Mouse (Mus musculus): ENCODE measurements at regions not wholly inside any gene's neighbourhood (a gene's known extent, or its start where the extent isn't known, plus 50 kb on each side); places are given as distances from the start of the nearest gene placed in this dataset.
"Not testable (repeated sequence)": the region's sequence is repeated elsewhere in the genome, so short reads cannot be mapped to it uniquely, and the experiment has no call there.

DNA sequence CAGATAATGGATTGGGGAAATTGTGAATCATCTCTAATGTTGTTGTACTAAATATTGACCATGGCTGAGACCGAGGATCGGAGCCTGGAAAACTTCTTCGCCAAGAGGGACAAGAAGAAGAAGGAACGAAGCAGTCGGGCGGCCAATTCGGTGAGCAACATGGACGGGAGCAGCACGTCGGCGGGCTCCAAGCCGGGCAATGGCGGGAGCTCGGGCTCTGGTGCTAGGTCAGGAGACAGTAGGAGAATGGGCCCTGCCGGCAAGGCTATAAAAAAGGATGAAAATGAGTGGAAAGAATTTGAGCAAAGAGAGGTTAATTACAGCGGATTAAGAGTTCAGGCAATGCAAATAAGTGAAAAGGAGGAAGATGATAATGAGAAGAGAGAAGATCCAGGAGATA, 55.0 kb upstream of the Zfp990 start:
- not testable (repeated sequence) for DNase-seq

DNA sequence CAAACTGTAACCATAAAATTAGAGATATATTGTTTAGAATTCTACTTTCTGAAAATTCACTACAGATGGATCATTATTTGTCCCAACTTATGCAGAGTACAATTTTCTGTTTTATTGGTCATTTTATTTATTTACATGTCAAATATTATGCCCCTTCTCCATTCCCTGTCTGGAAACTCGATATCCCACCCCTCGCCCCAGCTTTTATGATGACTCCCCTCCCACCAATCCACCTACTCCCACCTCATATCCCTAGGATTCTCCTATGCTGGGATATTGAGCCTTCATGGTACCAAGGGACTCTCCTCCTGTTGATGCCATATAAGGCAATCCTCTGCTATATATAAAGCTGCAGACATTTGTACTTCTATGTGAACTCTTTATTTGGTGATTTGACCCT, 62.0 kb upstream of the Zfp990 start:
- DNase-seq, result no peak

DNA sequence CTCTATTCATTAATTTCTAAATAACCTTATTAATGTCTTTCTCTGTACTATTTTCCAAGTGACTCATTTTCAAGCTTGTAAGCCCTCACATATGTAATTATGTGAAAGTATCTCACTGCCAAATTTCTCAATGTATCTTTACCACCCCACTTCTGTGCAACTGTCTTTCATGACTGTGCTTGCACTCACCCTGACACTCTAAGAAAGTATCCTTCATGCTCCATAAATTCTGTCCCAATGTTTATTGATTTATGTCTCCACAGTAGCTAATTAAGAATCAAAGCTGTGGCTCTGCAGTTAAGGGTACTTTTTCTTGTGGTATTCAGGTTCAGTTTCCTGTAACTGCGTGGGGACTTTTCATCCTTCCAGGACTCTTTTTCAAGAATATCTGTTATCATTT, 73.8 kb upstream of the Zfp990 start:
- not testable (repeated sequence) for DNase-seq

DNA sequence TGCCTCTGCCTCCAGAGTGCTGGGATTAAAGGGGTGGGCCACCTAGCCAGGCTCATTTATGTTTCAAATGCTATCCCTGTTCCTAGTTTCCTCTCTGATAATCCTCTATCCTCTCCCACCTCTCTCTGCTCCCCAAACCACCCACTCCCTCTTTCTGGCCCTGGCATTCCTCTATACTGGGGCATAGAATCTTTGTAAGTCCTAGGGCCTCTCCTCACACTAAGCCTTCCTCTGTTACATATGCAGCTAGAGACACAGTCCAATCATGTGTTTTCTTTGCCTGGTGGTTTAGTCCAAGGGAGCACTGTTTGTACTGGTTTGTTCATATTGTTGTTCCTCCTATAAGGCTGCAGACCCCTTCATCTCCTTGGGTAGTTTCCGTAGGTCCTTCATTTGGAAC, 76.0 kb upstream of the Zfp990 start:
- DNase-seq, result no peak

DNA sequence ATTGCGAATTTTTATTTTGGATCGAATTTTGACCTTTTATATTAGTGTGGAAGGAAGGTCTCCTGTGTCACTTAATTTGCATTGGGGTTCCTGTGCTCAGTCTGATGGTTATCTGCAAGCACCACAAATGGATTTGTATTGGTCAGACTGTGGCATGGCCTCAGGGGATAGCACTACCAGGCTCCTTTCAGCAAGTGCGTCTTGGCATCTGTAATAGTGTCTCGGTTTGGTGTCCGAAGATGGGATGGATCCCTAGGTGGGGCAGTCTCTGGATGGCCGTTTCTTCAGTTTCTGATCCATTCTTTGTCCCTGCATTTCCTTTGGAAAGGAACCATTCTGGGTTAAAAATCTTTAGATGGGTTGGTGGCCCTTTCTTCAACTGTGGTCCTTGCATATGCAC, 76.5 kb upstream of the Zfp990 start:
- peak; percentile 2 to 4 for DNase-seq

DNA sequence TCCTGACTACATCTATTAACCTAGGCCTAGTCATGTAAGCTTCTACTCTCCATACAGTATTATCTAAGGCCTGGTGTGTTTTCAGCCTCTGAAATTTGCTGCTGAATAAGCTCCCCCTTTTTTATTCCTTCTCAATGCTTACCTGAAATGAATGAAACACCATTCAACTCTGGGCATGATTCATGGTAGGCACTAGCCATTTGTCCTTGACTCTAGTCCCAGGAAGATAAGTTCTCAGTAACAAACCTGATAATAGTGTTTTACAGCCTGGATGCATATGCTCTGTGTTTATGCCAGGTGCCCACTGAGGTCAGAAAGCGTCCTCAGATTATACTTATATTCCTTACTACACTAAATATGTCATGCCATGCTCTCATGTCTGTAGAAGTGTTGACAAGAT, 77.3 kb upstream of the Zfp990 start:
- not testable (repeated sequence) for DNase-seq

DNA sequence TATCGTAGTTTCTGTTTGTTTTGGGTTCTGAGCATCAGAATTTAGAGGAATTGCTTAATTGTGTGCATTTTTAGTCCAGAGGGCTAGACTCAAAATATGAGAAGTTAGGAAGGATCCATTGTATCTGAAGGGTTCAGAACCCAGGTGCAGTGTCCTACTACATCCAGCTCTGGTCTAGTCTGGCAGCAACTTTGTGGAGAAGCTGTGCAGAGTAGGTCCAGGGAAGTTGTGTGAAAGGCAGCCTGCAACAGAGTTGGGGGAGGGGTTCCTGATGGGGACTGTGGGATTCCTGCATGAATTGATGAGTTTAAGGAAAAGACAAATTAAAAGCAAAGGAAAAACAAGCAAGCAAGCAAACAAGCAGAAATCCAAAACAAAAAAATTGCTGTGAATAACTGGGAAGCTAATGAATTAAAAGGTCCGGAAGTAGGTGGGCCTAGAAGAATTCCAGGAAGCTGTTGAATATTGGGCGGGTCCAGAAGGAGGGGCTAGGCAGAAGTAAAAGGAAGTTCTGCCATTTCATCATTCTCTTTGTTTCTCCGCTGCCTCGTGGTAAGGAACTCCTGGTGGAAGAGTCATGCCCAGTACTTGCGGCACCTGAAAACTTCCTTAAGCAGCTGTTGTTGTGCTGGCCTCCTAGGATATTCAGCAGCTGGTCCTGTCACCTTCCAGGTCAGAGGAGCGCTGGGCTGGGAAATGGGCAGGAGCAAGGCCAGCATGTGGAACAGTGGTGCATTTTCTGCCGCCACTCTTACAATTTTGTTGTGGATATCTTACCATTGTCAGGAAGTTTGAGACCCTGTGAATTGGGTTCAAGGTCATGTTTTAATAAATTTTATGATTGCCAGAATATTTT, 78.4 kb upstream of the Zfp990 start:
- no peak for DNase-seq

DNA sequence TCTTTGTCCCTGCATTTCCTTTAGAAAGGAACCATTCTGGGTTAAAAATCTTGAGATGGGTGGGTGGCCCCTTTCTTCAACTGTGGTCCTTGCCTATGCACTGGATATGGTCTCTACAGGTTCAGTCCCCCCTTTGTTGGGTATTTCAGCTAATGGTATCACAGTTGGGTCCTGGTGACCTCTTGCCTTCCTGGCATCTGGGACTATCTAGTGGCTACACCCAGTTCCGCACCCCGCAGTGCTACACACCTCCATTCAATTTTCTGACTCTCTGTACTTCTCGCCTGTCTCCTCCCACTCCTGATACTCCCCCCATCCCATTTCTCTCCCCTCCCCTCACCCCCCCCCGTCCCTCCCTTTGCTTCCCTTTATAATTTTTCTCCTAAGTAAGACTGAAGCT, 92.7 kb upstream of the Zfp990 start:
- DNase-seq, result not testable (repeated sequence)

DNA sequence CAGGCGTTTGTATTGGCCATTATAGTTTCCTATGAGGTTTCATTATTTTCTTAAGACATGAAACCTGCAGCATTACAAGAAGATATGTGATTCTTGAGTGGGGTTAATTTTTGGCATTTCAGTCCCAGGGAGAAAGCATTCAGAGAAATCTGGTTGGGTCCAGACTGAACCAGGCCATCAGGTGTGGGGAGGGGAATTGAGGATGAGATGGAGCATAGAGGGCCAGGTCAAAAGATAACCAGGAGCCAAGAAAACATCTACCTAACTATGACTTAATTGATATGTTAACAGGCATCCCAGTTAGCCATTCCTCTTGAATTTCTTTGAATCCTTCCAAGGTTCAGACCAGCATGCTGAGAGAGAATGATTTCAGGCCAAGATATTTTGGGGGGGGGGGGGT, 96.2 kb upstream of the Tnfrsf8 start:
- DNase-seq, result no peak

DNA sequence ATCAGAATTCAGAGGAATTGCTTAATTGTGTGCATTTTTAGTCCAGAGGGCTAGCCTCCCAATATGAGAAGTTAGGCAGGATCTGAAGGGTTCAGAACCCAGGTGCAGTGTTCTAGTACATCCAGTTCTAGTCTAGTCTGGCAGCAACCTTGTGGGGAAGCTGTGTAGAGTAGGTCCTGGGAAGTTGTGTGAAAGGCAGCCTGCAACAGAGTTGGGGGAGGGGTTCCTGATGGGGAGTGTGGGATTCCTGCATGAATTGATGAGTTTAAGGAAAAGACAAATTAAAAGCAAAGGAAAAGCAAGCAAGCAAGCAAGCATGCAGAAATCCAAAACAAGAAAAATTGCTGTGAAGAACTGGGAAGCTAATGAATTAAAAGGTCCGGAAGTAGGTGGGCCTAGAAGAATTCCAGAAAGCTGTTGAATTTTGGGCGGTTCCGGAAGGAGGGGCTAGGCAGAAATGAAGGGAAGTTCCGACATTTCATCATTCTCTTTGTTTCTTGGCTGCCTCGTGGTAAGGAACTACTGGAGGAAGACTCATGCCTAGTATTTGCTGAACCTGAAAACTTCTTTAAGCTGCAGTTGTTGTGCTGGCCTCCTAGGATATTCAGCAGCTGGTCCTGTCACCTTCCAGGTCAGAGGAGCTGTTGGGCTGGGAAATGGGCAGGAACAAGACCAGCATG, 95.0 kb upstream of the Tnfrsf8 start:
- DNase-seq, result no peak

DNA sequence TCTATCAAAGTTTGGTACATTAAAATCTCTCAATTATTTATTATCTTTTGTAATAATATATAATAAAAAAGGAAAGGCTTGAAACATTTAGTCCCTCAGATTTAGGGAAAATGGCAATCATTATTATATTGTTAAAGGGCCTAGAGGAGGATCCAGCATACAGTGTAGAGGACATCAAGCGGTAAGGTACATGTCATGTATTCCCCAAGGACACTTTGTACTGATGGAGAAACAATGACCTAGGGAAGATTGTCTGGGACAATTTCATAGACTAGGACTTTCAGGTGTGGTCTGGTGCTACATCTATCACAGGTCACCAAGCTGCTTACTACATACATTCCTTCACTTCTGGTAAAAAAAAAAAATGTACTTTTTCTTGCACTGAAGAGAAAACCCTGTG, 91.1 kb upstream of the Tnfrsf8 start:
- DNase-seq, result not testable (repeated sequence)

DNA sequence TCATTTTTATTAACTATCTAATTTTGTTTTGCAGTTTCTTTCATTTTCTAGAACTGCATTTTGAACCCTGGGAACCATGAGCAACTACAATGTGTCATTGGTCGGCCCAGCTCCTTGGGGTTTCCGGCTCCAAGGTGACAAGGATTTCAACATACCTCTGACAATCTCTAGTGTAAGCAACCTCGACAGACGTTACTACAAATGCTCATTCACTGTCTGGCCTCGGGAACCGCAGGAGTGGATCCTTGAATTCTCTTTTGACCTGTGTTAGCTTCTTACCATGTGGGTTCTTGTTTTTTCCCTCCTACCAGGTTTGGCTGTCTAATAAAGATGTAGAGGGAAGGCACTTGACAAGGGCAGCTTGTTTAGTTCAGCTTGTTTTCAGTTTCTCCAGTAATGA, 89.3 kb upstream of the Tnfrsf8 start:
- DNase-seq, result not testable (repeated sequence)

DNA sequence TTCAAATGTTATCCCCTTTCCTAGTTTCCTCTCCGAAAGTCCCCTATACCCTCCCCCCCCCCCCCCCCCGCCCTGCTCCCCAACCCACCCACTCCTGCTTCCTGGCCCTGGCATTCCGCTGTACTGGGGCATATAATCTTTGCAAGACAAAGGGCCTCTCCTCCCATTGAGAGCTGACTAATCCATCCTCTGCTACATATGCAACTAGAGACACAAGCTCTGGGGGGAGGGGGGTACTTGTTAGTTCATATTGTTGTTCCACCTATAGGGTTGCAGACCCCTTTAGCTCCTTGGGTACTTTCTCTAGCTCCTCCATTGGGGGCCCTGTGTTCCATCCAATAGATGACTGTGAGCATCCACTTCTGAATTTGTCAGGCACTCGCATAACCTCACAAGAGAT, 63.9 kb upstream of the Tnfrsf8 start:
- DNase-seq, result not testable (repeated sequence)

DNA sequence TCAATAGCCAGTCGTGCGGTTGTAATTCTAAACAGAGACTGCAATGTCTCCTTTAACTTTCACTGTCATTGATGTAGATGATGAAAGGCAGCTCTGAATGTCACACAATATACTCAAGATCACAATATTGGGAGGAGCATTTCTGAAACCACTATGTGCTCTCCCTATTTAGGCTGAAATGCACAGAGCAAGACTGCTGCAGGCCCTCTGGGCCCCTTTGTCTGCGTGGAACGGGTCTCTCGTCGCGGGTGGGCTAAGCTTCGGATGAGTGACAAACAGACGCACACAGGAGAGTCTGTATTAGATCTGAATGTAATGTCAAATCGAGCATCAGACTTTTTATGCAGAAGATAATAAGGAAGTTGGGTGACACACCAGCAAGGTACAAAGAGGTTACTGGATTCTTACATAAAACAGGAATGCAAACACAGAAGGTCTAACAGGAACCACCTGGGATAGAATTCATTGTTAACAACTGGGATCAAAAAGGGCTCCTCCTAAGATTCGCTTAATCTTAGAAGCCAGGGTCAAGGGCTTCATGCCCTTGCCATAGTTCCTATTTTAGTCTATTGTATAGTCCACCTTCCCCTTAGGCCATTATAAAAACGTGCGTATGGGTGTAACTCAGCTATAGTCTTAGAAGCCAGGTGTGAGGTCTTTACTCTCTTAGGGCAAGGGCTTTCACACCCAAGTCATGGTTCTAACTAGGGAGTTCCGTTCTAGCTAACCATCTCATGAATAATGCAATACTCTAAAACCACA, 62.5 kb upstream of the Tnfrsf8 start:
- DNase-seq, result not testable (repeated sequence)

DNA sequence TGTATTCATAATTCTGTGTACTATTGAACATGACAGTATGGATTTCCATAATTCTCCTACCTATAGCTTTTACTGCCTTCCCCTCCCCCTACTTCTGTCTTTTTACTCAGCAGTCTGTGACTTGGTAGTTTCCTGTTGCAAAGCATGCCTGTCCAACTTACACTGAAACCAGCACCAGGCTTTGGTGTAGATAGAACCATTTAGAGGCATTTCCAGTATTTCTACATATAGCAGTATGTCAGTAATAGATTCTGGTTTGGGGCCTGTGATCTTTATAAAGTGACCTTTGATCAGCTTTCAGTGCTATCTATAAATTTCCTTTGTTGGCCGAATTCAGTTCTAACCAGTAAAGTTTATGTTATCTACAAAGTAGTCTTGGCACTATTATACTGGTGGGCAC, 54.8 kb upstream of the Tnfrsf8 start:
- no peak for DNase-seq

DNA sequence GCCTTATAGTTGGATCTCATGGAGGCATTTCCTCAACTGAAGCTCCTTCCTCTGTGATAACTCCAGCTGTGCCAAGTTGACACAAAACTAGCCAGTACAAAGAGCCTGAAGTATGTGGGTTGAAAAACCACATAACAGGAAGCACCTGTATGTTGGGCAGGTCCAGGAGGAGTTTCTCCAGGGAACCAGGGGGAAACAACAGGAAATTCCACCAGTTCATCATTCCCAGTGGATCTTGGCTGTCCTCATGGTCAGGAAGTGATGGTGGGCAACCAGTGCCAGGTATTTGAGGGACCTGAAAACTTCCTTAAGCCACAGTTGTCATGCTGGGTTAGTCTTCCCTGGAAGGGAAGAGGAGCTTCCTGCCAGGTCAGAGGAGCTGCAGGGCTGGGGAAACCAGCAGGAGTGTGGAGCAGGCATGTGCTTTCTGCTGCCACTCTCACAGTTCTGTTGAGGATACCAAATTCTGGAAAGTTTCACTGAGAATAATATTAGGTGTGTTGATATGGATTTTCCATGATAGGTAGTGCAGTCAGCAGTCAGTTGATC, 52.4 kb upstream of the Tnfrsf8 start:
- DNase-seq, result no peak

DNA sequence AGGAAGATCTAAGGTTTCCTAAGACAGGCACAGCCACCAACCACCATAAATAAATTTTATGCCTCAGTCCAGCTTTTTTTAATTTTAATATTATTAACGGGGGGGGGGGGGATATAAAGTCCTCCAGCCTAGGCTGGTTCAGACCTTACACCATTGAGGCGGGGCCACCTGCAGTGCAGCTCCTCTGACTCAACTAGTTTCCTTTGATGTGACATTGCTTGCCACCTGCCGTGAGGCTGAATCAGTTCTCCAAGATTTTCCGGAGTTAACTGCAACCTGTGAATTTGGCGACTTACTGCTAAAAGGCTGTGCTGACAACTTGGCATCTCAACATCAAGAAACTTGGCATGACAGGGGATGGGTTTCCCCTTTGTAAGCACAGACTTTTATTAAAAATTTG, 51.3 kb upstream of the Tnfrsf8 start:
- DNase-seq, result no peak

DNA sequence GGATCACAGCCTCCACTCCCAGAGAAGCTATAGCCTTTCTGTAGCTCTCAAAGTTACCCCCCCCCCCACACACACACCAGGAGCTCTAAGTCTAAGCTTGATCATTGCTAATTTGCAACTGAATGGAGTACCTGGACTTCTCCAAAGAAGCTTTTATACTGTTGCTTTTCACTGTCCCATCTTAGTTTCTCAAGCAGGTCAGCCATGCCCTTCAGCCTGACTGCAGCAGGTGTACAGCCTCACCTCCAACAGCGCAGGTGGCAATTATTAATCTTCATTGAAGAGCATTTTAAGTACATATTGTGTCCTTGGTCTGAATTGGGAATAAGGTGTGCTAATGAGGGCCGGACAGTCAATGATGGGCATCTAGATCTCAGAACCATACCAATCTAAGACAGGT, 50.8 kb upstream of the Tnfrsf8 start:
- DNase-seq, result not testable (repeated sequence)
